Mouse (Mus musculus): ENCODE results near the gene Col25a1.

Gene Col25a1

GRCm38 (mm10) chr3:130440689-130441088 is 309.4 kb downstream of the Col25a1 start:
- in situ Hi-C loops (cut with MseI, MboI): no loop called here

GRCm38 (mm10) chr3:130443842-130444627 is 312.7 kb downstream of the Col25a1 start:
- in situ Hi-C loops (cut with MseI, MboI): no loop called here

- in situ Hi-C loops (cut with MseI, MboI): no loop called here
Measured at GRCm38 (mm10) chr3:130449864-130450263, 318.6 kb downstream of the Col25a1 start.

GRCm38 (mm10) chr3:130465371-130465770 is 334.1 kb downstream of the Col25a1 start:
- in situ Hi-C loops (cut with MseI, MboI): no loop called here

- in situ Hi-C loops (cut with MseI, MboI): no loop called here
Measured at GRCm38 (mm10) chr3:130473211-130473768, 342.0 kb downstream of the Col25a1 start.

- in situ Hi-C loops (cut with MseI, MboI): no loop called here
Measured at GRCm38 (mm10) chr3:130473970-130474369, 342.7 kb downstream of the Col25a1 start.

- in situ Hi-C loops (cut with MseI, MboI): no loop called here
Measured at GRCm38 (mm10) chr3:130482513-130482912, 351.2 kb downstream of the Col25a1 start.

- in situ Hi-C loops (cut with MseI, MboI): no loop called here
Measured at GRCm38 (mm10) chr3:130488839-130489238, 357.5 kb downstream of the Col25a1 start.

- in situ Hi-C loops (cut with MseI, MboI): no loop called here
Measured at GRCm38 (mm10) chr3:130494192-130494591, 362.9 kb downstream of the Col25a1 start.

GRCm38 (mm10) chr3:130494665-130495396 is 363.5 kb downstream of the Col25a1 start:
- in situ Hi-C loops (cut with MseI, MboI): no loop called here

- in situ Hi-C loops (cut with MseI, MboI): no loop called here
Measured at GRCm38 (mm10) chr3:130497036-130497435, 365.7 kb downstream of the Col25a1 start.

- in situ Hi-C loops (cut with MseI, MboI): no loop called here
Measured at GRCm38 (mm10) chr3:130501713-130502112, 370.4 kb downstream of the Col25a1 start.

GRCm38 (mm10) chr3:130508330-130508729 is 377.0 kb downstream of the Col25a1 start:
- in situ Hi-C loops (cut with MseI, MboI): no loop called here

- in situ Hi-C loops (cut with MseI, MboI): no loop called here
Measured at GRCm38 (mm10) chr3:130518457-130518879, 387.2 kb downstream of the Col25a1 start.

GRCm38 (mm10) chr3:130521834-130522476 is 390.7 kb downstream of the Col25a1 start:
- in situ Hi-C loops (cut with MseI, MboI): no loop called here

- in situ Hi-C loops (cut with MseI, MboI): no loop called here
Measured at GRCm38 (mm10) chr3:130523019-130523418, 391.7 kb downstream of the Col25a1 start.

- in situ Hi-C loops (cut with MseI, MboI): no loop called here
Measured at GRCm38 (mm10) chr3:130524367-130525137, 393.3 kb downstream of the Col25a1 start.

GRCm38 (mm10) chr3:130535021-130535420 is 403.7 kb downstream of the Col25a1 start:
- in situ Hi-C loops (cut with MseI, MboI): no loop called here

GRCm38 (mm10) chr3:130541541-130541940 is 410.2 kb downstream of the Col25a1 start:
- in situ Hi-C loops (cut with MseI, MboI): no loop called here

- in situ Hi-C loops (cut with MseI, MboI): no loop called here
Measured at GRCm38 (mm10) chr3:130545995-130546394, 414.7 kb downstream of the Col25a1 start.

GRCm38 (mm10) chr3:130549066-130549465 is 417.8 kb downstream of the Col25a1 start:
- in situ Hi-C loops (cut with MseI, MboI): no loop called here
